Mouse (Mus musculus): Measurements from ENCODE around the gene Pitpnc1.

The Pitpnc1 gene

GRCm38 (mm10) chr11:107373154-107373553 lies 97.3 kb downstream of the Pitpnc1 start:
- DNase-seq (ENCODE audit: low spot score): no peak

- no peak for DNase-seq (ENCODE audit: low spot score)
Observed at GRCm38 (mm10) chr11:107372688-107373087, 97.8 kb downstream of the Pitpnc1 start.

GRCm38 (mm10) chr11:107370476-107370875 lies 100.0 kb downstream of the Pitpnc1 start:
- no peak for DNase-seq (ENCODE audit: low spot score)

- no peak for DNase-seq (ENCODE audit: low spot score)
Observed at GRCm38 (mm10) chr11:107369661-107370060, 100.8 kb downstream of the Pitpnc1 start.

GRCm38 (mm10) chr11:107365938-107366712 lies 104.4 kb downstream of the Pitpnc1 start:
- DNase-seq (ENCODE audit: low spot score): no peak

GRCm38 (mm10) chr11:107358695-107359094 lies 111.8 kb downstream of the Pitpnc1 start:
- no peak for DNase-seq (ENCODE audit: low spot score)

- no peak for DNase-seq (ENCODE audit: low spot score)
Observed at GRCm38 (mm10) chr11:107356224-107356623, 114.3 kb downstream of the Pitpnc1 start.

GRCm38 (mm10) chr11:107355526-107355925 lies 115.0 kb downstream of the Pitpnc1 start:
- DNase-seq (ENCODE audit: low spot score): no peak

GRCm38 (mm10) chr11:107354499-107355143 lies 115.9 kb downstream of the Pitpnc1 start:
- DNase-seq (ENCODE audit: low spot score): no peak

- no peak for DNase-seq (ENCODE audit: low spot score)
Observed at GRCm38 (mm10) chr11:107352596-107352995, 117.9 kb downstream of the Pitpnc1 start.

- DNase-seq (ENCODE audit: low spot score): no peak
Observed at GRCm38 (mm10) chr11:107349756-107350155, 120.7 kb downstream of the Pitpnc1 start.

- DNase-seq (ENCODE audit: low spot score): no peak
Observed at GRCm38 (mm10) chr11:107343031-107343430, 127.5 kb downstream of the Pitpnc1 start.

GRCm38 (mm10) chr11:107342432-107342831 lies 128.1 kb downstream of the Pitpnc1 start:
- no peak for DNase-seq (ENCODE audit: low spot score)

GRCm38 (mm10) chr11:107341293-107341692 lies 129.2 kb downstream of the Pitpnc1 start:
- DNase-seq (ENCODE audit: low spot score): peak; percentile 42

- no peak for DNase-seq (ENCODE audit: low spot score)
Observed at GRCm38 (mm10) chr11:107340793-107341192, 129.7 kb downstream of the Pitpnc1 start.

- DNase-seq (ENCODE audit: low spot score): no peak
Observed at GRCm38 (mm10) chr11:107339224-107339805, 131.2 kb downstream of the Pitpnc1 start.

GRCm38 (mm10) chr11:107337391-107338148 lies 132.9 kb downstream of the Pitpnc1 start:
- no peak for DNase-seq (ENCODE audit: low spot score)

GRCm38 (mm10) chr11:107335756-107336155 lies 134.7 kb downstream of the Pitpnc1 start:
- no peak for DNase-seq (ENCODE audit: low spot score)

GRCm38 (mm10) chr11:107334849-107335484 lies 135.5 kb downstream of the Pitpnc1 start:
- no peak for DNase-seq (ENCODE audit: low spot score)

- no peak for DNase-seq (ENCODE audit: low spot score)
Observed at GRCm38 (mm10) chr11:107332905-107333304, 137.6 kb downstream of the Pitpnc1 start.

GRCm38 (mm10) chr11:107332332-107332731 lies 138.2 kb downstream of the Pitpnc1 start:
- DNase-seq (ENCODE audit: low spot score): no peak

GRCm38 (mm10) chr11:107331425-107331824 lies 139.1 kb downstream of the Pitpnc1 start:
- DNase-seq (ENCODE audit: low spot score): no peak

Measured in adipocyte (in vitro differentiated cells).